Mouse (Mus musculus) kidney, embryonic 15.5 days (tissue): Measurements from ENCODE around the gene Sh2d1a. TPM values are rescaled to one million over a fixed set of nuclear protein-coding genes. Genes with fewer than 3 reads are reported as not detected.
A peak's percentile ranks its signal among the peaks of the same experiment; 100 is the strongest.

ENCODE experiments used
- ATAC-seq: fragments of 200-750 bp; cut with Nextera tagmentation; replicated peaks from 2 replicates; pipeline ENCODE4 v1.8.0; 2017; ENCODE audit warnings: moderate TSS enrichment; ENCODE audit not compliant: low FRiP score
- H3K27ac ChIP-seq: fragments of 300-500 bp; sonication (generic); 2 replicates; pipeline ENCODE4 v1.5.1; 2015; ENCODE audit warnings: mild to moderate bottlenecking, inconsistent platforms
- H3K27me3 ChIP-seq: fragments of 300-500 bp; sonication (generic); 2 replicates; pipeline ENCODE4 v1.6.1; 2015; ENCODE audit warnings: inconsistent platforms
- H3K36me3 ChIP-seq: fragments of 300-500 bp; sonication (generic); 2 replicates; pipeline ENCODE4 v1.6.1; 2015; ENCODE audit warnings: inconsistent platforms
- H3K4me1 ChIP-seq: fragments of 300-500 bp; sonication (generic); 2 replicates; pipeline ENCODE4 v1.6.1; 2015; ENCODE audit warnings: inconsistent platforms
- H3K4me2 ChIP-seq: fragments of 300-500 bp; sonication (generic); 2 replicates; pipeline ENCODE4 v1.6.1; 2015; ENCODE audit warnings: moderate library complexity, mild to moderate bottlenecking, inconsistent platforms
- H3K4me3 ChIP-seq: fragments of 300-500 bp; sonication (generic); replicated peaks from 2 replicates; pipeline ENCODE4 v1.5.1; 2015; ENCODE audit warnings: mild to moderate bottlenecking, inconsistent platforms
- H3K9ac ChIP-seq: fragments of 300-500 bp; sonication (generic); 2 replicates; pipeline ENCODE4 v1.6.1; 2015; ENCODE audit warnings: mild to moderate bottlenecking, inconsistent platforms
- H3K9me3 ChIP-seq: fragments of 300-500 bp; sonication (generic); replicated peaks from 2 replicates; pipeline ENCODE4 v1.6.1; 2016; ENCODE audit warnings: inconsistent platforms
- WGBS: fragments of 180-500 bp; shearing (Covaris S2); methylation state at CpG from one replicate; pipeline ENCODE4 v1.1.7; 2015; ENCODE audit warnings: mixed read lengths; 5-methylcytosine and 5-hydroxymethylcytosine counted together
- polyA plus RNA-seq: library from polyadenylated mRNA; unstranded; fragments of >200 nt; fragmentation: Nextera tagmentation; extraction: Ambion mirVana; gene quantifications from 2 replicates; pipeline ENCODE4 v1.2.1, GENCODE M21; 2015

The Sh2d1a gene
- polyA plus RNA-seq, 1 experiment from 2014 or later: 0.05 TPM

- WGBS: 92% methylated on average over 1 of the region's 1 CpGs
- no peak overlapping the region for H3K27ac ChIP-seq
- H3K4me2 ChIP-seq: no peak overlapping the region
- H3K4me1 ChIP-seq: no peaks in the 10 kb centered on the region
- no peaks in the 10 kb centered on the region for H3K27me3 ChIP-seq
- no peak overlapping the region for H3K9ac ChIP-seq
- no peaks in the 10 kb centered on the region for H3K36me3 ChIP-seq
- H3K9me3 ChIP-seq: no peaks in the 10 kb centered on the region
- no peak for ATAC-seq
- no peak overlapping the region for H3K4me3 ChIP-seq
These were observed 42.8 kb downstream of the Sh2d1a start for GRCm38 (mm10) chrX:42545076-42545475.

- H3K36me3 ChIP-seq: no peaks in the 10 kb centered on the region
- H3K9me3 ChIP-seq: no peaks in the 10 kb centered on the region
- ATAC-seq: no peak
- WGBS: 77% methylated on average over 4 of the region's 4 CpGs
- no peak overlapping the region for H3K4me3 ChIP-seq
- no peaks in the 10 kb centered on the region for H3K27me3 ChIP-seq
- H3K4me1 ChIP-seq: no peaks in the 10 kb centered on the region
- no peak overlapping the region for H3K4me2 ChIP-seq
- H3K27ac ChIP-seq: no peak overlapping the region
- no peak overlapping the region for H3K9ac ChIP-seq
These were observed 46.3 kb downstream of the Sh2d1a start for GRCm38 (mm10) chrX:42548513-42548912.

GRCm38 (mm10) chrX:42557284-42557683, 55.0 kb downstream of the Sh2d1a start:
- H3K27me3 ChIP-seq: no peaks in the 10 kb centered on the region
- WGBS: 25% methylated on average over 7 of the region's 7 CpGs
- no peak overlapping the region for H3K4me2 ChIP-seq
- H3K36me3 ChIP-seq: no peaks in the 10 kb centered on the region
- H3K9ac ChIP-seq: no peak overlapping the region
- ATAC-seq: peak; percentile 49
- no peak overlapping the region for H3K4me3 ChIP-seq
- H3K9me3 ChIP-seq: no peaks in the 10 kb centered on the region
- no peaks in the 10 kb centered on the region for H3K4me1 ChIP-seq
- no peak overlapping the region for H3K27ac ChIP-seq

- 71% methylated on average over 4 of the region's 4 CpGs for WGBS
- no peak for ATAC-seq
- H3K4me3 ChIP-seq: no peak overlapping the region
These were observed 56.4 kb downstream of the Sh2d1a start for GRCm38 (mm10) chrX:42558683-42559082.

More at GRCm38 (mm10) chrX:42558683-42559082, 56.4 kb downstream of the Sh2d1a start:
- Histone ChIP-seq H3K9ac (no peak overlapping the region), H3K9me3 (no peaks in the 10 kb centered on the region), H3K27me3 (no peaks in the 10 kb centered on the region), H3K4me1 (no peaks in the 10 kb centered on the region), H3K27ac (no peak overlapping the region), H3K4me2 (no peak overlapping the region), H3K36me3 (no peaks in the 10 kb centered on the region)

Other genes with a start within 250 kb of the Sh2d1a start
- gene Tex13c2, start 12.8 kb upstream of the Sh2d1a start, polyA plus RNA-seq: not detected in 2 replicates